ENCODE assay signal across 9 mouse cellular contexts in genomic region chr4:143324925-143325624, GRCm38 (mm10). TPM values are rescaled to one million over a fixed set of nuclear protein-coding genes. Genes with fewer than 3 reads are reported as not detected.
DNase-seq lines count a peak whose midpoint lies in the region; ATAC-seq and TF ChIP-seq lines count a peak whose summit lies in the region.
"Had no signal": no experiment of that assay in that cellular context is flagged by ENCODE, and none has a peak within 500 bp of the region (broad histone marks: within the 10 kb centered on the region; RNA-seq: fewer than 3 reads in every experiment).

No protein-coding gene starts in this region.

- intact Hi-C loops in left cerebral cortex, adult 2 months (cut with DNase I): loop anchor here (1.0 kb wide), 1 partner anchor 55 kb away; no protein-coding TSS in a partner anchor
- intact Hi-C loops in left cerebral cortex, postnatal 10 days (cut with DNase I): loop anchor here (5.0 kb wide), 1 partner anchor 57 kb away; no protein-coding TSS in a partner anchor

- peak; percentile 55 for ATAC-seq in forebrain, embryonic 12.5 days (ENCODE audit: low FRiP score)
- no peak for ATAC-seq in limb, embryonic 11.5 days (ENCODE audit: insufficient number of reproducible peaks, low FRiP score, low TSS enrichment, low read depth)
- ATAC-seq in neural tube, embryonic 13.5 days (ENCODE audit: low read depth): peak; percentile 54; the same call in 1 of the 2 replicates

- no peak for TF ChIP-seq CTCF in left cerebral cortex, adult 2 months (IDR thresholded peaks at IDR 0.05)

- H3K27me3 ChIP-seq in forebrain, embryonic 12.5 days: no peaks in the 10 kb centered on the region
- H3K27me3 ChIP-seq in limb, embryonic 11.5 days (ENCODE audit: control insufficient read depth, insufficient read depth, low read length): no peaks in the 10 kb centered on the region
- no peaks in the 10 kb centered on the region for H3K27me3 ChIP-seq in neural tube, embryonic 13.5 days

- WGBS in forebrain, embryonic 12.5 days: 14% methylated on average over 15 of the region's 15 CpGs
- 33% methylated on average over 15 of the region's 15 CpGs for WGBS in limb, embryonic 11.5 days
- WGBS in neural tube, embryonic 13.5 days: 5% methylated on average over 15 of the region's 15 CpGs

- H3K4me2 ChIP-seq in forebrain, embryonic 12.5 days: peak overlapping the region; percentile 52
- H3K4me2 ChIP-seq in limb, embryonic 11.5 days (ENCODE audit: low read depth, severe bottlenecking): peak overlapping the region; percentile 37
- peak overlapping the region; percentile 58 for H3K4me2 ChIP-seq in neural tube, embryonic 13.5 days

- no peaks in the 10 kb centered on the region for H3K36me3 ChIP-seq in forebrain, embryonic 12.5 days (replicated peaks)
- H3K36me3 ChIP-seq in limb, embryonic 11.5 days (ENCODE audit: control insufficient read depth, insufficient read depth, low read length): no peaks in the 10 kb centered on the region
- no peaks in the 10 kb centered on the region for H3K36me3 ChIP-seq in neural tube, embryonic 13.5 days

- DNase-seq in left cerebral cortex, adult 2 months (ENCODE audit: extremely low spot score in 1 of 2, low spot score in 2 of 2): no peak
- DNase-seq in left cerebral cortex, postnatal 10 days (ENCODE audit: extremely low spot score in 1 of 2, low spot score in 2 of 2): no peak
- DNase-seq in limb, embryonic 11.5 days (ENCODE audit: low spot score): no peak
- no peak for DNase-seq in thymus, postnatal 10 days (ENCODE audit: low spot score in 2 of 2)
- no peak for DNase-seq in adrenal gland, postnatal 25 days
- no peak for DNase-seq in gastrocnemius, postnatal 4 days (ENCODE audit: low spot score in 2 of 2)

- H3K9me3 ChIP-seq in forebrain, embryonic 12.5 days: no peaks in the 10 kb centered on the region
- H3K9me3 ChIP-seq in limb, embryonic 11.5 days (ENCODE audit: control insufficient read depth, low read length): no peaks in the 10 kb centered on the region
- no peaks in the 10 kb centered on the region for H3K9me3 ChIP-seq in neural tube, embryonic 13.5 days

- H3K4me1 ChIP-seq in forebrain, embryonic 12.5 days: peaks cover 10% of the 10 kb centered on the region
- H3K4me1 ChIP-seq in limb, embryonic 11.5 days (ENCODE audit: control insufficient read depth, insufficient read depth, low read length): 0 out of 2 replicates have a peak, but pooled peaks cover 2% of the 10 kb centered on the region
- peaks cover 10% of the 10 kb centered on the region for H3K4me1 ChIP-seq in neural tube, embryonic 13.5 days (replicated peaks)

- H3K27ac ChIP-seq in left cerebral cortex, adult 2 months: no peak overlapping the region
- no peak overlapping the region for H3K27ac ChIP-seq in forebrain, embryonic 12.5 days
- no peak overlapping the region for H3K27ac ChIP-seq in limb, embryonic 11.5 days (replicated peaks; ENCODE audit: low read depth, low read length)
- H3K27ac ChIP-seq in neural tube, embryonic 13.5 days (replicated peaks): peak overlapping the region; percentile 76

- H3K9ac ChIP-seq in forebrain, embryonic 12.5 days: 0 out of 2 replicates have a peak overlapping the region, but pooled peaks have one; percentile 2
- no peak overlapping the region for H3K9ac ChIP-seq in limb, embryonic 11.5 days (ENCODE audit: low read length)
- peak overlapping the region; percentile 64 for H3K9ac ChIP-seq in neural tube, embryonic 13.5 days

- H3K4me3 ChIP-seq in left cerebral cortex, adult 2 months: peak overlapping the region; percentile 40
- peak overlapping the region; percentile 19 for H3K4me3 ChIP-seq in forebrain, embryonic 12.5 days (replicated peaks)
- H3K4me3 ChIP-seq in limb, embryonic 11.5 days (ENCODE audit: low read depth, low read length): no peak overlapping the region
- peak overlapping the region; percentile 31 for H3K4me3 ChIP-seq in neural tube, embryonic 13.5 days

RNA-seq across cellular contexts. Expression of gene Lrrc38, which starts 24.5 kb away (rescaled TPM):
- 1 to 10 TPM; 2.3 TPM for total RNA-seq in left cerebral cortex, adult 2 months (2021)
- total RNA-seq in left cerebral cortex, postnatal 10 days (2021): under 1 TPM; 0.71 to 0.93 TPM
- polyA plus RNA-seq in forebrain, embryonic 12.5 days (2016; fragmentation: Nextera tagmentation; extraction: Ambion mirVana): not detected in 2 replicates
- 0.11 and 0.41 TPM in 2 replicates for polyA plus RNA-seq in limb, embryonic 11.5 days (2014; fragmentation: Nextera tagmentation; extraction: Ambion mirVana)
- 0.27 and 0.33 TPM in 2 replicates for polyA plus RNA-seq in neural tube, embryonic 13.5 days (2015; fragmentation: Nextera tagmentation; extraction: Ambion mirVana)
- not detected in 2 replicates for total RNA-seq in adrenal gland, postnatal 25 days (2021)
- 10 to 100 TPM; 11.2 to 12.2 TPM for total RNA-seq in gastrocnemius, postnatal 4 days (2021)
- total RNA-seq: heart, adult 18-20 months had no signal

RNA-seq across cellular contexts. Expression of gene Pdpn, which starts 25.7 kb away (rescaled TPM):
- 10 to 100 TPM; 15.0 to 15.3 TPM for total RNA-seq in left cerebral cortex, adult 2 months (2021)
- total RNA-seq in left cerebral cortex, postnatal 10 days (2021): 10 to 100 TPM; 10.6 to 11.9 TPM
- 61.5 and 68.0 TPM in 2 replicates for polyA plus RNA-seq in forebrain, embryonic 12.5 days (2016; fragmentation: Nextera tagmentation; extraction: Ambion mirVana)
- 29.6 and 32.0 TPM in 2 replicates for polyA plus RNA-seq in limb, embryonic 11.5 days (2014; fragmentation: Nextera tagmentation; extraction: Ambion mirVana)
- 64.0 and 77.5 TPM in 2 replicates for polyA plus RNA-seq in neural tube, embryonic 13.5 days (2015; fragmentation: Nextera tagmentation; extraction: Ambion mirVana)
- total RNA-seq in adrenal gland, postnatal 25 days (2021): 2.8 and 4.1 TPM in 2 replicates
- 10 to 100 TPM; 36.8 to 40.9 TPM for total RNA-seq in gastrocnemius, postnatal 4 days (2021)
